Mouse (Mus musculus) heart, postnatal 0 days (tissue): ENCODE measurements around the gene Ablim2.

Experiments used
- CTCF ChIP-seq: IDR thresholded peaks from 2 replicates; pipeline ENCODE4 v1.5.1; 2016; ENCODE audit warnings: antibody characterized with exemption, control low read depth, low read depth
- EP300 ChIP-seq: IDR thresholded peaks from 2 replicates; pipeline ENCODE4 v1.6.1; 2016; ENCODE audit warnings: antibody characterized with exemption, low read depth

- TF ChIP-seq CTCF (no peak), EP300 (no peak)
These were observed 76.2 kb downstream of the Ablim2 start for GRCm38 (mm10) chr5:35833881-35834280.
